Mouse (Mus musculus): ENCODE data around the gene Tmem256.

- TF ChIP-seq POLR2A (IDR thresholded peaks at IDR 0.05; ENCODE audit: low read depth, low read length) = no peak
- TF ChIP-seq CTCF (IDR thresholded peaks at IDR 0.05; ENCODE audit: borderline replicate concordance, insufficient read depth, low read length) = no peak
These were observed 10.8 kb downstream of the Tmem256 start for GRCm38 (mm10) chr11:69849128-69849527.

Measured in embryonic fibroblast, embryonic 13.5 days (primary cell).